Mouse (Mus musculus): ENCODE results near the gene Ttc4.

GRCm38 (mm10) chr4:106652546-106652945 is 26.2 kb downstream of the Ttc4 start:
- no peak for TF ChIP-seq GATA1 (IDR thresholded peaks at IDR 0.05; ENCODE audit: low read length)
- TF ChIP-seq TAL1 (IDR thresholded peaks at IDR 0.05; ENCODE audit: low read length): no peak
